Mouse (Mus musculus): Measurements from ENCODE around the gene Prdm16. TPM values are rescaled to one million over a fixed set of nuclear protein-coding genes. Genes with fewer than 3 reads are reported as not detected.

Prdm16 gene
- total RNA-seq, 1 experiment, result 3.1 TPM

DNA sequence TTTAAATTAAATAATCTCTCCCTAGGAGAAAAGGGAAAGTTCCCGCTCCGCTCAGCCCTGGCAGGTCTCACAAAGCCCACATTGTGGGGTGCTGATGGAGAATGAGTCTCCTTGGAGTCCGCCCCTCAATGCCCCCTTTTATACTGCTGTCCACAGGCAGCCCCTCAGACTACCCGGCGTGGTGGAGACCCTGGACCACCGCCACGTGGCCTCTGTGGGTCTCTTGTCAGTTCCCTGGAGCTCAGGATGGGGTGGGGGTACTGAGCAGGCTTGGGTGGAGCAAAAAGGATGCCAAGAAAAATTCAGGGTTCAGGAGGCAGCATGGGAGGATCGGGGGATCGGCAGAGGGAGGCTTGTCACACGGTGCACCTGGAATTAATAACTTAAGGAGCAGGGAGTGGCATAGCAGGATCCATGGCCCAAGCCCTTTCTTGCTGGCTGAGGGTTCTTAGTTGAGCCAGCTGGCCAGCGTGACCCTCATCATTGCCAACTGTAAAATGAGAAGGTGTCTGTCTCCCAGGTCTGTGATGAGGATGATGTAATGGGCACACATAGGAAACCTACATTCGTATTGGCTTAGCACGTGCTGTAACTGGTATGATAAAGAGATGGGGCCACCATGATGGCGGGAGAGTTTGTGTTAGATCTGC, 239.9 kb downstream of the Prdm16 start:
- in situ Hi-C loops (cut with MboI; ENCODE audit: low sequenced_read_pairs in 2 of 2, unreplicated experiment in 2 of 2), result no loop called here
- no peak overlapping the region for H3K27ac ChIP-seq (ENCODE audit: insufficient read depth, low read depth, low read length, poor library complexity, severe bottlenecking)
- H3K4me1 ChIP-seq (ENCODE audit: control insufficient read depth in 2 of 2, insufficient read depth in 2 of 2, low read length in 2 of 2, poor library complexity in 1 of 2), result peaks cover 0 to 7% of the 10 kb centered on the region in 2 experiments; a peak in 1 of 4 replicates

DNA sequence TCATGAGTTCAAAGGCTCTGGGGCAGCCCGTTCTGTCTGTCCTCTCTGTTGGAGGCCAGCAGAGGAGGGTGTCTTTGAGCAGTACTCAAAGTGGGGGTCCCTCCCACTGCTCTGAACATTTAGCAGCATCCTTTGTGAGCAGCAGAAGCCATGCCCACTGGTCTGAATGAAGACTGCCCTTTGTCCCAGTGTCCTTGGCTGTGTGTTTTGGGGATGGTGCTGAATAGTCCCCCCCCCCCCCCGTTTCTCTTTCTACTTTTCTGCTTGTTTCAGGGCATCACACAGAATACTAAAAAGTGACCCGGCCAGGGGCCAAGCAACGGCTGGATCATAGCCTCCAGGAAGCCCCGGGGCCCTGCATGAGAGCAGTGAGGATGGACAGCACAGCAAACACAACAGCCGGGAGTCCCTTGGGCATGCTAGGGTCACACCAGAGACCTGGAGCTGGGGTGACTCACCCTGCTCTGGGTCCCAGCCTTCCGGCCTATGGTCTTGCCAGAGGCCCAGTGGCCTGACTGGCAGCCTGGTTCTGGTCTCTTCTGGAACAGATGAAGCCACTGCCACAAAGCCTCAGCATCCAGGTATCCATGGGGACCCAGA, 242.4 kb downstream of the Prdm16 start:
- H3K36me3 ChIP-seq (ENCODE audit: control insufficient read depth, insufficient read depth, low read length, poor library complexity, severe bottlenecking), result no peaks in the 10 kb centered on the region
- DNase-seq (ENCODE audit: low read depth, low spot score), result no peak
- H3K9ac ChIP-seq (ENCODE audit: insufficient read depth, low read depth, low read length, poor library complexity, severe bottlenecking), result no peak overlapping the region
- H3K4me3 ChIP-seq (ENCODE audit: insufficient read depth in 1 of 2, low read depth in 1 of 2, low read length in 2 of 2, poor library complexity in 1 of 2, severe bottlenecking in 1 of 2), result no peak overlapping the region
- H3K4me1 ChIP-seq (ENCODE audit: control insufficient read depth in 2 of 2, insufficient read depth in 2 of 2, low read length in 2 of 2, poor library complexity in 1 of 2), result peaks cover 0 to 7% of the 10 kb centered on the region in 2 experiments; a peak in 1 of 4 replicates
- TF ChIP-seq MAFK (IDR thresholded peaks at IDR 0.05; ENCODE audit: insufficient read depth, low read depth, low read length) (no peak), HCFC1 (IDR thresholded peaks at IDR 0.05; ENCODE audit: borderline replicate concordance, insufficient read depth, low read length) (no peak), ZNF384 (IDR thresholded peaks at IDR 0.05; ENCODE audit: low read depth, low read length) (no peak), CHD2 (IDR thresholded peaks at IDR 0.05; ENCODE audit: low read depth, low read length) (no peak), ZC3H11A (IDR thresholded peaks at IDR 0.05; ENCODE audit: borderline replicate concordance, low read depth, low read length) (no peak)
- in situ Hi-C loops (cut with MboI; ENCODE audit: low sequenced_read_pairs in 2 of 2, unreplicated experiment in 2 of 2), result no loop called here
- no peak overlapping the region for H3K27ac ChIP-seq (ENCODE audit: insufficient read depth, low read depth, low read length, poor library complexity, severe bottlenecking)
- H3K9me3 ChIP-seq (ENCODE audit: control insufficient read depth, insufficient read depth, low read depth, low read length), result no peaks in the 10 kb centered on the region

More for the DNA sequence above, 239.9 kb downstream of the Prdm16 start:
- TF ChIP-seq HCFC1 (IDR thresholded peaks at IDR 0.05; ENCODE audit: borderline replicate concordance, insufficient read depth, low read length) (no peak), CHD2 (IDR thresholded peaks at IDR 0.05; ENCODE audit: low read depth, low read length) (no peak), MAFK (IDR thresholded peaks at IDR 0.05; ENCODE audit: insufficient read depth, low read depth, low read length) (no peak), ZNF384 (IDR thresholded peaks at IDR 0.05; ENCODE audit: low read depth, low read length) (no peak), ZC3H11A (IDR thresholded peaks at IDR 0.05; ENCODE audit: borderline replicate concordance, low read depth, low read length) (no peak)
- Histone ChIP-seq H3K4me3 (ENCODE audit: insufficient read depth in 1 of 2, low read depth in 1 of 2, low read length in 2 of 2, poor library complexity in 1 of 2, severe bottlenecking in 1 of 2) (no peak overlapping the region), H3K9ac (ENCODE audit: insufficient read depth, low read depth, low read length, poor library complexity, severe bottlenecking) (no peak overlapping the region), H3K9me3 (ENCODE audit: control insufficient read depth, insufficient read depth, low read depth, low read length) (no peaks in the 10 kb centered on the region), H3K36me3 (ENCODE audit: control insufficient read depth, insufficient read depth, low read length, poor library complexity, severe bottlenecking) (no peaks in the 10 kb centered on the region)
- no peak for DNase-seq (ENCODE audit: low read depth, low spot score)

DNA sequence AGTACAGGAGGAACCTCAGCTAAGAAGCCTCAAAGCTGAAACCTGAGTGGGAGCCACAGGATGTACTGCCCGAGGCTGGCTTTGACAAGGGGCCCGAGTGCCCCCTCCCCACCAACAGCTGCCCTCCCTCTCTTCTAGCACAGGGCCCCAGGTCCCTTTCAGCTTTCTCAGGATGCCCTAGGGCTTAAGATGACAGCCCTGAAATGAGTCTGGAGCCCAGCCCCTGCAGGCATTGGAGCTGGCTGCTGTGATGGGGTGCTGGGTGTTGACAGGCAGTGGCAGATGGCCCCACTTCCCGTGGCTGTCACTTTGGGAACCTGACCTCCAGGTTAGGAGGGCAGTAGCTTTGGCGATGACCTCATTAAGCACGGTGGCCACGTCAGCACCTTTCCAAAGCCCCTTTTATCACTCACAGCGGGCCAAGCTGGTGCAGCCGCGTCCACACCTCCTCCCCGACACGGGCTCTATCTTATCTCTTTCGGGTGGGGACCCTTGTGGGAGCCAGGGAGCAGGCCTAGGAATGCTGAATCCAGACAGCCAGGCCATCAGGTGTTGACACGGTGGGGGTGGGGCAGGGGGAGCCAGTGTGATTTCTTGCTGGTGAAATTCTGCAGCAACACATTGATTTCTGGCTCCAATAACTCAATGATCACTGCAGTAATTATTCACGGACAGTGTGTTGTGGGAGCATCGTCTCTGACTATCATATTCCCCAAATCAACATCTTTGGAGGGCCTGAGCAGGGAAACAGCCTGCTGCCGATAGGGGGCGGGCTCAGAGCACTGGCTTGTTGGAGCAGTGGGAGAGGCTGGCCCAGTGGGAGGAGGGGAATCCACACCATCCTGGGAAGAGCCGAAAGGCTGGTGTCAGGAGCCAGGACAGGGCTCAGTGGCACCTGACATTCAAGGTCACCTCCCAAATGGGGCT, 243.2 kb downstream of the Prdm16 start:
- TF ChIP-seq HCFC1 (IDR thresholded peaks at IDR 0.05; ENCODE audit: borderline replicate concordance, insufficient read depth, low read length) (no peak), ZC3H11A (IDR thresholded peaks at IDR 0.05; ENCODE audit: borderline replicate concordance, low read depth, low read length) (no peak), CHD2 (IDR thresholded peaks at IDR 0.05; ENCODE audit: low read depth, low read length) (no peak), MAFK (IDR thresholded peaks at IDR 0.05; ENCODE audit: insufficient read depth, low read depth, low read length) (no peak), ZNF384 (IDR thresholded peaks at IDR 0.05; ENCODE audit: low read depth, low read length) (no peak)
- no peak overlapping the region for H3K9ac ChIP-seq (ENCODE audit: insufficient read depth, low read depth, low read length, poor library complexity, severe bottlenecking)
- peaks cover 0 to 7% of the 10 kb centered on the region in 2 experiments; a peak in 1 of 4 replicates for H3K4me1 ChIP-seq (ENCODE audit: control insufficient read depth in 2 of 2, insufficient read depth in 2 of 2, low read length in 2 of 2, poor library complexity in 1 of 2)
- H3K4me3 ChIP-seq (ENCODE audit: insufficient read depth in 1 of 2, low read depth in 1 of 2, low read length in 2 of 2, poor library complexity in 1 of 2, severe bottlenecking in 1 of 2), result no peak overlapping the region
- H3K27ac ChIP-seq (ENCODE audit: insufficient read depth, low read depth, low read length, poor library complexity, severe bottlenecking), result no peak overlapping the region
- peak; percentile 51 for DNase-seq (ENCODE audit: low read depth, low spot score)
- in situ Hi-C loops (cut with MboI; ENCODE audit: low sequenced_read_pairs in 2 of 2, unreplicated experiment in 2 of 2), result no loop called here
- no peaks in the 10 kb centered on the region for H3K36me3 ChIP-seq (ENCODE audit: control insufficient read depth, insufficient read depth, low read length, poor library complexity, severe bottlenecking)
- no peaks in the 10 kb centered on the region for H3K9me3 ChIP-seq (ENCODE audit: control insufficient read depth, insufficient read depth, low read depth, low read length)

DNA sequence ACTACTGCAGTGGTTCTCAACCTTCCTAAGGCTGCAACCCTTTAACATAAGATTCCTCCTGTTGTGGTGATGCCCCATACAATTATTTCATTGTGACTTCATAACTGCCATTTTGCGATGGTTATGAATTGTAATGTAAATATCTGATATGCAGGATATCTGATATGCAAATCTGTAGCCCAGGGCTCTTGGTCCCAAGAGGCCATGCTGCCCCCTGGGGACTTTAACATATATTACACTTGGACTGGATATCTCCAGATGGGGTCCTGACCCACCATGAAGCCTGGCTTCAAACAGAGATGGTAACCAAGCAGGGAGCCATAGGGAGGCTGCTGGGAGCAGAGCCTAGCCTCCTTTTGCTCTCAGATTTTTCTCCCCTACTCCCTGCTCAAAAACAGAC, 244.0 kb downstream of the Prdm16 start:
- H3K9ac ChIP-seq (ENCODE audit: insufficient read depth, low read depth, low read length, poor library complexity, severe bottlenecking), result no peak overlapping the region
- H3K4me3 ChIP-seq (ENCODE audit: insufficient read depth in 1 of 2, low read depth in 1 of 2, low read length in 2 of 2, poor library complexity in 1 of 2, severe bottlenecking in 1 of 2), result no peak overlapping the region
- H3K36me3 ChIP-seq (ENCODE audit: control insufficient read depth, insufficient read depth, low read length, poor library complexity, severe bottlenecking), result no peaks in the 10 kb centered on the region
- H3K27ac ChIP-seq (ENCODE audit: insufficient read depth, low read depth, low read length, poor library complexity, severe bottlenecking), result no peak overlapping the region
- in situ Hi-C loops (cut with MboI; ENCODE audit: low sequenced_read_pairs in 2 of 2, unreplicated experiment in 2 of 2), result no loop called here
- H3K9me3 ChIP-seq (ENCODE audit: control insufficient read depth, insufficient read depth, low read depth, low read length), result no peaks in the 10 kb centered on the region
- H3K4me1 ChIP-seq (ENCODE audit: control insufficient read depth in 2 of 2, insufficient read depth in 2 of 2, low read length in 2 of 2, poor library complexity in 1 of 2), result peaks cover 0 to 7% of the 10 kb centered on the region in 2 experiments; a peak in 1 of 4 replicates
- TF ChIP-seq HCFC1 (IDR thresholded peaks at IDR 0.05; ENCODE audit: borderline replicate concordance, insufficient read depth, low read length) (no peak), MAFK (IDR thresholded peaks at IDR 0.05; ENCODE audit: insufficient read depth, low read depth, low read length) (no peak), CHD2 (IDR thresholded peaks at IDR 0.05; ENCODE audit: low read depth, low read length) (no peak), ZC3H11A (IDR thresholded peaks at IDR 0.05; ENCODE audit: borderline replicate concordance, low read depth, low read length) (no peak), ZNF384 (IDR thresholded peaks at IDR 0.05; ENCODE audit: low read depth, low read length) (no peak)
- no peak for DNase-seq (ENCODE audit: low read depth, low spot score)
